Mouse (Mus musculus) midbrain, embryonic 16.5 days (tissue): ENCODE measurements around the gene Ubr4. TPM values are rescaled to one million over a fixed set of nuclear protein-coding genes. Genes with fewer than 3 reads are reported as not detected.
A peak's percentile ranks its signal among the peaks of the same experiment; 100 is the strongest.

Experiments used
- ATAC-seq: fragments of 200-750 bp; cut with Nextera tagmentation; 2 replicates; pipeline ENCODE4 v1.8.0; 2017; ENCODE audit warnings: moderate TSS enrichment
- H3K27ac ChIP-seq: fragments of 300-500 bp; sonication (generic); 2 replicates; pipeline ENCODE4 v1.5.1; 2014; ENCODE audit warnings: mild to moderate bottlenecking, low read length, mixed read lengths
- H3K27me3 ChIP-seq: fragments of 300-500 bp; sonication (generic); 2 replicates; pipeline ENCODE4 v1.6.1; 2014; ENCODE audit warnings: low read depth, low read length, mixed read lengths; ENCODE audit not compliant: control insufficient read depth, insufficient read depth
- H3K36me3 ChIP-seq: fragments of 300-500 bp; sonication (generic); 2 replicates; pipeline ENCODE4 v1.6.1; 2014; ENCODE audit warnings: mild to moderate bottlenecking, low read length, moderate library complexity, mixed read lengths; ENCODE audit not compliant: control insufficient read depth, insufficient read depth
- H3K4me1 ChIP-seq: fragments of 300-500 bp; sonication (generic); 2 replicates; pipeline ENCODE4 v1.6.1; 2014; ENCODE audit warnings: mild to moderate bottlenecking, low read length, mixed read lengths; ENCODE audit not compliant: control insufficient read depth, insufficient read depth
- H3K4me2 ChIP-seq: fragments of 300-500 bp; sonication (generic); 2 replicates; pipeline ENCODE4 v1.6.1; 2014; ENCODE audit warnings: mild to moderate bottlenecking, low read length, mixed read lengths
- H3K4me3 ChIP-seq: fragments of 300-500 bp; sonication (generic); 2 replicates; pipeline ENCODE4 v1.5.1; 2014; ENCODE audit warnings: low read depth, mild to moderate bottlenecking, low read length, moderate library complexity, mixed read lengths
- H3K9ac ChIP-seq: fragments of 300-500 bp; sonication (generic); 2 replicates; pipeline ENCODE4 v1.6.1; 2014; ENCODE audit warnings: low read depth, low read length, mixed read lengths
- H3K9me3 ChIP-seq: fragments of 300-500 bp; sonication (generic); replicated peaks from 2 replicates; pipeline ENCODE4 v1.6.1; 2014; ENCODE audit warnings: mild to moderate bottlenecking, low read length, mixed read lengths; ENCODE audit not compliant: control insufficient read depth, poor library complexity, severe bottlenecking
- WGBS: fragments of 180-500 bp; shearing (Covaris S2); extraction: QIAGEN DNeasy Blood & Tissue Kit; methylation state at CpG from one replicate; pipeline ENCODE4 v1.1.7; 2014; 5-methylcytosine and 5-hydroxymethylcytosine counted together
- polyA plus RNA-seq: library from polyadenylated mRNA; unstranded; fragments of >200 nt; fragmentation: Nextera tagmentation; extraction: Ambion mirVana; gene quantifications from 2 replicates; pipeline ENCODE4 v1.2.1, GENCODE M21; 2015

Ubr4 gene
- polyA plus RNA-seq, 1 experiment from 2014 or later = 78.6 TPM

GRCm38 (mm10) chr4:139454339-139454738, 101.9 kb downstream of the Ubr4 start:
- H3K4me1 ChIP-seq = no peaks in the 10 kb centered on the region
- no peaks in the 10 kb centered on the region for H3K9me3 ChIP-seq
- no peak for ATAC-seq
- H3K36me3 ChIP-seq = peaks cover 78% of the 10 kb centered on the region
- WGBS = 94% methylated on average over 6 of the region's 6 CpGs
- H3K9ac ChIP-seq = no peak overlapping the region
- no peaks in the 10 kb centered on the region for H3K27me3 ChIP-seq
- no peak overlapping the region for H3K4me3 ChIP-seq
- no peak overlapping the region for H3K27ac ChIP-seq
- no peak overlapping the region for H3K4me2 ChIP-seq

GRCm38 (mm10) chr4:139459970-139460369, 107.6 kb downstream of the Ubr4 start:
- H3K27ac ChIP-seq = no peak overlapping the region
- H3K9me3 ChIP-seq = no peaks in the 10 kb centered on the region
- peaks cover 70% of the 10 kb centered on the region for H3K36me3 ChIP-seq
- H3K4me1 ChIP-seq = no peaks in the 10 kb centered on the region
- ATAC-seq = no peak
- no peak overlapping the region for H3K4me2 ChIP-seq
- H3K4me3 ChIP-seq = no peak overlapping the region
- no peaks in the 10 kb centered on the region for H3K27me3 ChIP-seq
- H3K9ac ChIP-seq = no peak overlapping the region
- WGBS = 86% methylated on average over 15 of the region's 15 CpGs

GRCm38 (mm10) chr4:139464163-139464562, 111.8 kb downstream of the Ubr4 start:
- H3K27me3 ChIP-seq = no peaks in the 10 kb centered on the region
- no peaks in the 10 kb centered on the region for H3K9me3 ChIP-seq
- no peaks in the 10 kb centered on the region for H3K4me1 ChIP-seq
- no peak overlapping the region for H3K9ac ChIP-seq
- 92% methylated on average over 12 of the region's 12 CpGs for WGBS
- H3K36me3 ChIP-seq = peaks cover 67% of the 10 kb centered on the region
- H3K27ac ChIP-seq = no peak overlapping the region
- no peak overlapping the region for H3K4me3 ChIP-seq
- no peak overlapping the region for H3K4me2 ChIP-seq
- no peak for ATAC-seq

- 94% methylated on average over 6 of the region's 6 CpGs for WGBS
- ATAC-seq = no peak
- Histone ChIP-seq H3K4me2 (no peak overlapping the region), H3K9ac (no peak overlapping the region), H3K4me1 (no peaks in the 10 kb centered on the region), H3K27ac (no peak overlapping the region), H3K9me3 (no peaks in the 10 kb centered on the region), H3K27me3 (no peaks in the 10 kb centered on the region), H3K36me3 (peaks cover 68% of the 10 kb centered on the region), H3K4me3 (no peak overlapping the region)
Measured at GRCm38 (mm10) chr4:139466541-139466940, 114.1 kb downstream of the Ubr4 start.

DNA sequence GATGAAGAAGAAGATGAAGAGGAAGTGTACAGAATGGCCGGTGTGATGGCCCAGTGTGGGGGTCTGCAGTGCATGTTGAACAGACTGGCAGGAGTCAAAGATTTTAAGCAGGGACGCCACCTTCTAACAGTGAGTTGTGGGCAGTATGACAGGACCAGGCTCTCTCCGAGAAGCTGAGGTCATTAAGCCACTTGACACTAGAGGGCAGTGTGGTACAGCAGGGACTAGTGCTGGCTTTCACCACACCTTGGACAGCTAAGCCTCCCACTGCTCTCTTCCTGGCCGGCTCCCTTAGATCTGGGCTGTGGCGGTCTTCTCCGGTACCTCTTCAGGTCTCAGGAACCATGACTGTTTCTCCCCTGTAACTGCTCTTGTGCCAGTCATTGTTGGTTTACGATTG, 117.8 kb downstream of the Ubr4 start:
- Histone ChIP-seq H3K27me3 (no peaks in the 10 kb centered on the region), H3K4me3 (no peak overlapping the region), H3K36me3 (peaks cover 61% of the 10 kb centered on the region), H3K4me2 (no peak overlapping the region), H3K4me1 (no peaks in the 10 kb centered on the region), H3K9me3 (no peaks in the 10 kb centered on the region), H3K27ac (no peak overlapping the region), H3K9ac (no peak overlapping the region)
- WGBS = 39% methylated on average over 7 of the region's 7 CpGs
- peak; percentile 36; the same call in 1 of the 2 replicates for ATAC-seq

DNA sequence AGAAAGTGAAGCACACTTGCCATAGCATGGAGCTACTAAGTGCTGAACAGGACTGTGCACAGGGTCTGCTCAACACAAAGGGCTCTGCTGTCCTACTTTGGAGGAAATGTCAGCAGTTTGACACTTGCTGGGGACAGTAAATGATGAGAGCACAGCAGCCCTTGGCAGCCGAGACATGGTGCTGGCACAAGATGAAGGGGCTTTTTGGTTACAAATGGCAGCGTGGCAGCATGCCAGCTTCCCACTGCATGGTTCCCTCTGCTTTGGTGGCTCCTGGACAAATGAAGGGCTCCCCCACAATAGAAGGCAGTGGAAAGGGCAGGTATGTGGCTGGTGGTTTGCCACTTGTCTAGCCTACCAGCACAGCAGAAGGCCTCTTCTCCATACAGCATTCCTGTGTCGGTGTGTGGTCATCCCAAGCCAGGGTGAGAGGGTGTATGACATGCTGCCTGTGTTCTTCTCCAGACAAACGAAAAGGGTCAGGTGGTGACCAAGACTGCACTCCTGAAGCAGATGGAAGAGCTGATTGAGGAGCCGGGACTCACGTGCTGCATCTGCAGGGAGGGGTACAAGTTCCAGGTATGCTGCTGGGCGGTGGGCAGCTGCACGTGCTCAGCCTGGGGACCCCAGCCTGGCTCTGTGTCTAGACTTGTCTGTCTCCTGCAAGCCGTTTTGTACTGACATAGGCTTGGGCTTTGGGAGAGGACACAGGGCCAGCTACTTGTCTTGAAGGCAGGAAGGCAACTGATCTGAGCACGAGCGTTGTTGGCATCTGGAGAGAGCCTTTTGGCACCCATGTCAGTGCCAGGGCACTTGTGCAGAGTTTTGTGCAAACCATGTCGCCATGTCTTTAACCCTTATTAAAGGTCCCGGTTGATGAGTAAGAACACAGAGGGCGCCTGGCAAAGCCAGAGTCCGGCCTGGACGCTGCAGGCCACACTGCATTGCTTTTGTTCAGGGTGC, 124.5 kb downstream of the Ubr4 start:
- 82% methylated on average over 16 of the region's 16 CpGs for WGBS
- Histone ChIP-seq H3K4me3 (no peak overlapping the region), H3K9me3 (no peaks in the 10 kb centered on the region), H3K27ac (peak overlapping the region; percentile 29; the same call in 1 of the 2 replicates), H3K27me3 (no peaks in the 10 kb centered on the region), H3K4me2 (no peak overlapping the region), H3K4me1 (no peaks in the 10 kb centered on the region), H3K9ac (no peak overlapping the region), H3K36me3 (peaks cover 59% of the 10 kb centered on the region)
- peak; percentile 70 for ATAC-seq

DNA sequence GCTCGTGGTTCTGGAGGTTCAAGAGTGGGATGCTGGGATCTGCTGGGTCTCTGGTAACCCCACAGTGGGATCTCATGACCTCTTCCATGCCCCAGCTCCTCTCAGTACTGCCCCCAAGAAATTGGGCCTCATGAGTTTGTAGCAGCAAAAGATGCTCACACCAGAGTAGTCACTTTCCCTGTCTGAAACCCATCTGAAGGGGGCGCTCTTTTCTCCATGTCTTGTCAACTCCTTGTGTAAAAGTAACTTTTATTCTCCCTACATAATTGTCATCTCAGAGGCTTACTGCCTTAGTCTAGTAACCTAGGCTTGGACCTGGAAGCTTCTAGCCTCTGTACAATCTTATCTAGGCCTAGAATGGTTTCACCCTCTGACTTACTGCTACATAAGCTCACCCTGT, 125.6 kb downstream of the Ubr4 start:
- Histone ChIP-seq H3K36me3 (peaks cover 57% of the 10 kb centered on the region), H3K9ac (no peak overlapping the region), H3K4me2 (no peak overlapping the region), H3K4me1 (no peaks in the 10 kb centered on the region), H3K27me3 (no peaks in the 10 kb centered on the region), H3K9me3 (no peaks in the 10 kb centered on the region), H3K4me3 (no peak overlapping the region), H3K27ac (no peak overlapping the region)
- ATAC-seq = no peak
- 90% methylated on average over 2 of the region's 2 CpGs for WGBS

DNA sequence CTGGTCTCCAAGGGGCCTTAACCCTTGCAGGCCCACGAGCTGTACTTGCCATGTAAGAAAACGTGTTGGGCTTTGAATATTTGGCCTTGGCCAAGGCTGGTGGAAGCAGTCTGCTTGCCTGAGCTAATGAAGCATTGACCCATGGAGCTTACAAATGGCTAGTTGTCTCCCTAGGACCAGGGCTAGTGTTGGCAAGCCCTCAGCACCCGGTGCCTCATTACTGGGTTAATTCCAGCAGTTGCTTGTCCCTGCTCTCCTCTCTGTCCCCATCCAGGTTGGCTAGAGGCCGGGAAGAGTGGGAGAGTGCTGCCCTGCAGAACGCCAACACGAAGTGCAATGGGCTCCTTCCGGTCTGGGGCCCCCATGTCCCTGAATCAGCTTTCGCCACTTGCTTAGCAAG, 126.8 kb downstream of the Ubr4 start:
- peaks cover 56% of the 10 kb centered on the region for H3K36me3 ChIP-seq
- no peak for ATAC-seq
- 95% methylated on average over 8 of the region's 8 CpGs for WGBS

GRCm38 (mm10) chr4:139481400-139481799, 129.0 kb downstream of the Ubr4 start:
- no peaks in the 10 kb centered on the region for H3K27me3 ChIP-seq
- H3K4me1 ChIP-seq = no peaks in the 10 kb centered on the region
- no peak for ATAC-seq
- no peak overlapping the region for H3K4me3 ChIP-seq
- H3K27ac ChIP-seq = no peak overlapping the region
- WGBS = 82% methylated on average over 1 of the region's 1 CpGs
- H3K36me3 ChIP-seq = peaks cover 62% of the 10 kb centered on the region
- H3K9ac ChIP-seq = no peak overlapping the region
- no peaks in the 10 kb centered on the region for H3K9me3 ChIP-seq
- no peak overlapping the region for H3K4me2 ChIP-seq

More for the DNA sequence above, 126.8 kb downstream of the Ubr4 start:
- no peaks in the 10 kb centered on the region for H3K9me3 ChIP-seq
- no peaks in the 10 kb centered on the region for H3K27me3 ChIP-seq
- H3K4me3 ChIP-seq = no peak overlapping the region
- H3K27ac ChIP-seq = no peak overlapping the region
- no peak overlapping the region for H3K9ac ChIP-seq
- H3K4me2 ChIP-seq = no peak overlapping the region
- no peaks in the 10 kb centered on the region for H3K4me1 ChIP-seq
